Mouse (Mus musculus): ENCODE measurements around the gene Mrpl39.

Mrpl39 gene

GRCm38 (mm10) chr16:84698708-84699107 is 36.8 kb downstream of the Mrpl39 start:
- 70% methylated on average over 6 of the region's 6 CpGs for WGBS

GRCm38 (mm10) chr16:84696178-84696577 is 39.4 kb downstream of the Mrpl39 start:
- 89% methylated on average over 11 of the region's 11 CpGs for WGBS

GRCm38 (mm10) chr16:84681991-84682390 is 53.6 kb downstream of the Mrpl39 start:
- WGBS, result 36% methylated on average over 4 of the region's 4 CpGs

- 66% methylated on average over 5 of the region's 5 CpGs for WGBS
Observed at GRCm38 (mm10) chr16:84680760-84681159, 54.8 kb downstream of the Mrpl39 start.

GRCm38 (mm10) chr16:84677292-84677691 is 58.2 kb downstream of the Mrpl39 start:
- 87% methylated on average over 3 of the region's 3 CpGs for WGBS
